Mouse (Mus musculus): Measurements from ENCODE around the gene Sorbs2.

The Sorbs2 gene

DNA sequence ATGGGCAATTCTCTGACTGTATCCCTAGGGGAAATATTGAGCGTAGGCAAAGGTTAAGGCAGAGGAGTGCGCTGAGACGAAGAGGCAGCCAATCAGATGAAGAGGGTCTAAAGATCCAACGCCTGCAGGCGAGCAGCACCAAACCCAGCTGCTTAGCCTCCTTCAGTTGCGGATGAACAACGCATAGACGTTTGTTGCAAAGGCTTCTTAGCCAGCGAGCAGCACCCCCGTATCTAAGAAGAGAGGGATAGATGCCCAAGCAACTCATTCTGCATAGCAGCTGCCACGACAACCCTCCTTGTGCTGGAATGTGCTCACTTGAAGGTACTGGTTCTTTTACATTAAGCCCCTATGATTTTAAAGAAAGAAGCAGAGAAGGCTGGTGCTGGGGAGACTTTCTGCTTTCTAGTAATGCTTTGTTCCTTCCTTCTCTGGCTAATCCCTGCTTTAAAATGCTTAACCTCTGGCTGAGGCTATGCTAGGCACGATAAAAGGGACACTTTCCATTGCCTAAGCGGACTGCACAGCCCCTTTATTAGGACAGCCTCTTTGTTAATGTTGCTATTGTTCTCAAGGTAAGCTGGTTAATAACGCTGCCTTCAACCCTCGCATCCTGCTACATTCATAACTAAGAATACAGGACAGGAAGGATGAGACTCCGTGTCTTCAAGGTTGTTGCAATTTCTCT is at the start of gene Sorbs2:
Gene Sorbs2, plus strand, starts transcription at position 155 of the 688 bp plus-strand sequence.
- no peak for DNase-seq (ENCODE audit: low spot score)

GRCm38 (mm10) chr8:45457874-45458273 is 49.7 kb upstream of the Sorbs2 start:
- DNase-seq (ENCODE audit: low spot score) = no peak

DNA sequence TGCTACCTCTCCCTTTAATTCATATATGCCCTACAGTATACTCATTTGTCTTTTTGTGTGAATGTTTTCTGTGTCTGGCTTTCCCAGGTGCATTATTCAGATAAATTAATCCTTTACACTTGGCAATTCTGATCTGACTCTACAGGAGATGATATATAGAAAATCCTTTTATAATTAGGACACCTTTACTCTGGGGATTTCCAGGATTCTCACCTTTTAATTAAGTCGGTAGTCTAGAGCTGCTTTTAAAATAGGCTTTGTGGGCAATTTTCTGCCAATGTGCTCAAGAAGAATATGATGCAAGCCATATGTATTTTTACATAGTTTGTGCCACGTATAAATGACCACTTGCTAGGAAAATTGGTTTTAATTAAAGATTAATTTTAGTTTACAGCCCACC is 38.6 kb upstream of the Sorbs2 start:
- no peak for DNase-seq (ENCODE audit: low spot score)

- DNase-seq (ENCODE audit: low spot score) = no peak
Measured at GRCm38 (mm10) chr8:45469507-45470178, 37.9 kb upstream of the Sorbs2 start.

GRCm38 (mm10) chr8:45480886-45481285 is 26.7 kb upstream of the Sorbs2 start:
- DNase-seq (ENCODE audit: low spot score) = no peak

DNA sequence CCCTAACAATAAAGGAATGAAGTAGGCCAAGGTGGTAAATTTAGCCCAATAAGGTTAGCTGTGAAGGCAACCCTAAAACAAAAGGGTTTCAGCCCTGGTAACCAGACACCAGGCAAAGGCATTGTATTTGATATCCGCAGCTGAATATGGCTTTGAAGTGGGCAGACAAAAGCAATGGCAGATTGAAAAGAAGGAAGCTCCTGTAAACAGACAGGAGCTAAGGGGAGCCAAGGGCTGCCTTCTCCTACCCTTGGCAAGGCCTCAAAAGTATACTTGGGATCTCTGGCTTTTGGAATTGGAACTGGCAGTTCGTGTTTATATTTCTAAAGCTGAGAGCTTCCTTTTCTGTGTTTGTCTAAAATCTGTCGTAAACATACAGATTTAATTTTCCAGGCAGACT is 21.3 kb upstream of the Sorbs2 start:
- no peak for DNase-seq (ENCODE audit: low spot score)

- no peak for DNase-seq (ENCODE audit: low spot score)
Measured at GRCm38 (mm10) chr8:45503971-45504370, 3.6 kb upstream of the Sorbs2 start.

DNA sequence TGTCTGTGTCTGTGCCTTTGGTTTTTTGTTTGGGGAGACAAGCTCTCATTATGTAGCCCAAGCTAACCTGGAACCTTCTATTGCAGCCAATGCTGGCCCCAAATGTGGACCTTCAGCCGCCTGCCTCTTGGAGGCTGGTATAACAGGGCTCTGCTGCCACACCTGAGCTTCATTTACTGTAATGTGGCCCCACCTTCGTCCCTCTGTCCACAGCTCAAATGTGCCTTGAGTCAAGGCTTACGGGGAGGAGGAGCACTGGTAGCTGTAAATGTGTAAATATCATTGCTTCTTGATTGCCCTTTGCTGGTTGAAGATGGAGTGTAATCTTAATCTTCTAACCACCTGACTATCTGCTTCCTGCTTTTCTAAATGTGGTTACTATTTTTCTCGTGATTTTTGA is 1.2 kb upstream of the Sorbs2 start:
- DNase-seq (ENCODE audit: low spot score) = no peak

GRCm38 (mm10) chr8:45507277-45507633 is 333 bp upstream of the Sorbs2 start:
- DNase-seq (ENCODE audit: low spot score) = no peak

GRCm38 (mm10) chr8:45508521-45509104 is 1.0 kb downstream of the Sorbs2 start:
- DNase-seq (ENCODE audit: low spot score) = no peak

DNA sequence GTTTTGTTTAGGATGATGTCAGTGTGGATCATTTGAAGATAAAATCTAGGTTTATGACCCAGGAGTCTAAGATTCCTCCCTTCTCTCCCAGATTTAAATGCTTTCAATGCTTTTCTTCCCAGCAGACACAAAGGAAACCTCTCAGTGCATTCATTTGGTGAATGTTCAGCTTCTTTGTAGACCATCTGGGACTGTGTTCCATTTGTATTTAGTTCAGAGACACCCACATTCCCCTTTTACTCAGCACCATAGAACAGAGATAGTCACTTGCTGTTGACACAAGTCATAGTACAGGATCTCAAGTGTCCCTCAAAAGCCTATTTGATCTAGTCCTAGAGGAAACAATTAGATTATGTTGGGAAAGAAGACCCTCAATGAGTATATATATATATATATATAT is 4.8 kb downstream of the Sorbs2 start:
- DNase-seq (ENCODE audit: low spot score) = no peak

DNA sequence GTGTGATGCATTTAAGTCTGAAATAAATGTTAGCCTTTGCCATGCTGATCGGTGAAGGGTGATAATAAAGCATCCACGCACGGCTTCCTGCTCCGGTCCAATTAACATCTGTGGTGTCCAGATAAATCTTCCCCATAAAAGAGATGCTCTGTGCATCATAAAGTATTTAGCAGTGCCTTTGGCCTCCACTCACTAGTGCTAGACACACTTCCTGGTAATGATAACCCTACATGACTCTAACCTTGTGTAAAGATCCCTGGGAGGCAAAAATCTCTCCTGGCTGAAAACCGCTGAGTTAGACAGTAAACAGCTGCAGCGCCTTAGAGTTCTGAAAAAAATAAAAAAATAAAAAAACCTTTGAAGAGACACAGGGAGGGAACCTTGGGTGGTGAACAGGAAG is 14.0 kb downstream of the Sorbs2 start:
- DNase-seq (ENCODE audit: low spot score) = no peak

GRCm38 (mm10) chr8:45527708-45528107 is 20.1 kb downstream of the Sorbs2 start:
- no peak for DNase-seq (ENCODE audit: low spot score)

GRCm38 (mm10) chr8:45528890-45529289 is 21.3 kb downstream of the Sorbs2 start:
- no peak for DNase-seq (ENCODE audit: low spot score)

DNA sequence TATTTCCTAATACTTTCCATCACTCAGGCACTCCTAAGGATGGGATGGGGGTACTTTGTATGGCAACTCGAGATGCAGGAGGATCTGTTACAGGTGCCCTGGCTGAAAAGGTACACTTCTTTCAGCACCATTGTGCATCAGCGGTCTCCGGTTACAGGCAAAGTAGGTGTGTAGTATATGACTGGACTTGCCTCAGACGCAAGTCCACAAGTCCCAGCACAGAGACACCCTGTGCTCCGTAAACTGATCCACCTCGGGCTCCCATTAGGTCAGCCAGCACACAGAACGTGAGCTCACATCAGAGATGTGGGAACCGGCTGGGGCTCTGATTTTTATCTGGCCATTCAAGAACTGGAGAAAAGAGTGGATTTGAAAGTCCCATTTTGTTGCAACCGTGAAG is 29.0 kb downstream of the Sorbs2 start:
- DNase-seq (ENCODE audit: low spot score) = no peak

DNA sequence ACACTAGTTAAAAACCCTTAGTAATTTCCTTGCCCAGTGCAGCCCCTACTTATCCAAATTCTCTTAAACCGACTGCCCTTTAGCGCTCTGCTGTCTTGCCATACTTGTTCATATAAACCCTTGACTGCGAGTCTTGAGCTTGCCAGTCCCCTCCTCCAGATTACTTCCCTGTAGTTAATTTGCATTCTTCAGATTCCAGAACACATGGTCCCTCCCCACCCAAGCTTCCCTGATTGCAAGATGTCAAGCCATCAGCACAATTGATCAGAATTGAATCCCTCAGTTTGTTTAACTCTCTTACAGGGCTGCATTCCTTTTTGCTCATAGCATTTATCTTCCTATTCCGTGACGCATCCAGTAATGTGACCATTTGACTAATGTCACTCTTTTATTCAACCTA is 32.9 kb downstream of the Sorbs2 start:
- DNase-seq (ENCODE audit: low spot score) = no peak

GRCm38 (mm10) chr8:45552175-45552574 is 44.6 kb downstream of the Sorbs2 start:
- no peak for DNase-seq (ENCODE audit: low spot score)

DNA sequence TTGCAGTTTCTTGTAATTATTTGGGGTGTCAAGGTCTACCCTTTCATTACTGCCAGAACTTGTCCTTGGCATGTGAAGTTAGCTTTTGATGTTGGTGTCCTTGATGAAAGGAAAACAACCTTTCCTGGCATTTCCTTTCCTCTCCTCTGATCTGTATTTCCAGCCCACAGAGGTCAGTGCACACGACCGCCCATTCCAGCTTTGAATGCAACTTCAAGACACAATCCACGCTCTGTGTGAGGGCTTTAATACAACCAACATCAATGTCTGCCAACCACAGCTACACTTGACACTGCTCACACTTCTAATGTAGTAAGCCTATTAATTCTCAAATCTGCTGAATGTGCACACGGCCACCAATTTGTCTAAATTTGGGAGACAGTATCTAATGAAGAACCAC is 47.0 kb downstream of the Sorbs2 start:
- no peak for DNase-seq (ENCODE audit: low spot score)

- no peak for DNase-seq (ENCODE audit: low spot score)
Measured at GRCm38 (mm10) chr8:45557936-45558335, 50.3 kb downstream of the Sorbs2 start.

GRCm38 (mm10) chr8:45558426-45558825 is 50.8 kb downstream of the Sorbs2 start:
- DNase-seq (ENCODE audit: low spot score) = no peak

DNA sequence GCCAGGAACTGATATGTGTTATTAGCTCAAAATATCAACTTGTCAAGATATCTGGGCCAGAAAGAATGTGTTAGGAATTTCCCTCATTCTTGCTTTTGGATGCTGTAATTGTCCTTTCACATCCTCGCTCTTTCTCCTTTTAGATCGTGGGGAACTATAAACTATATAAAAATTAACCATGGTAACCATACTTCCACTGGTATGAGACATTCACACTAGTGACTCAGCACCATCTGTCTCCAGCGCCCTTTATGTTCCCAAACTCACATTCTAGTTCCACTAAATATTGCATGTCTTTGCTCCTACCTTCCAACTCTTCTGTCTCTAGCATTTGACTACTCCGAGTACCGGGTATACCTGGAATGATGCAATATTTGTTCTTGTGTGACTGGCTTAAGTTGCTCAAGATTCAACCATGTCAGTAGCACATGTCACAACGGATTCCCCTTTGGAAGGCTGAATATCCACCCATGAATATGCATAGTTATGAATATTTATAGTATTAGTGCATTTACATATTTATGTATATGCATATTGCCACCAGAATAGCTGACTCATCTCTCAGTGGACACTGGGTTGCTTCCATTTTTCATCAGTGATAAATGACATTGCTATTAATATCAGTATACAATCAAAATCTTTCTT is 51.7 kb downstream of the Sorbs2 start:
- no peak for DNase-seq (ENCODE audit: low spot score)

GRCm38 (mm10) chr8:45565189-45565588 is 57.6 kb downstream of the Sorbs2 start:
- DNase-seq (ENCODE audit: low spot score) = no peak

DNA sequence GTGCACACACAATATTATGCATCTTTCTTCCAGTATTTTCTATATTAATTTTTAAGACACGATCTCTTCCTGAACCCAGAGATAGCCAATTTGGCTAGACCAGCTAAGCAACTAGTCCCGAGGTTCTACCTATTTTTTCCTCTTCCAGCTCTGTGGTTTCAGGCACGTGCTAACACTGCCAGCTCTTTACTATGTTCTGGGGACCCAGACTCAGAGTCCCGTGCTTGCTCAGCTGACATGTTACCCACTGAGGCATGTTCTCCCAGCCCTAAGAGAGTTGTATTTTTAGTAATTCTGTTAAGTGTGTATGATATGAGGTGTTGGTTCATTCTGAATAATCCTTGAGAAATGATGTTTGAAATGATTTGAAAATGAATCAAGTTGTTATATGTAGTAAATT is 62.5 kb downstream of the Sorbs2 start:
- DNase-seq (ENCODE audit: low spot score) = no peak
